Mouse (Mus musculus): ENCODE results near the gene Cyp2b23.
"Not testable (repeated sequence)": the region's sequence is repeated elsewhere in the genome, so short reads cannot be mapped to it uniquely, and the experiment has no call there.

The Cyp2b23 gene

DNA sequence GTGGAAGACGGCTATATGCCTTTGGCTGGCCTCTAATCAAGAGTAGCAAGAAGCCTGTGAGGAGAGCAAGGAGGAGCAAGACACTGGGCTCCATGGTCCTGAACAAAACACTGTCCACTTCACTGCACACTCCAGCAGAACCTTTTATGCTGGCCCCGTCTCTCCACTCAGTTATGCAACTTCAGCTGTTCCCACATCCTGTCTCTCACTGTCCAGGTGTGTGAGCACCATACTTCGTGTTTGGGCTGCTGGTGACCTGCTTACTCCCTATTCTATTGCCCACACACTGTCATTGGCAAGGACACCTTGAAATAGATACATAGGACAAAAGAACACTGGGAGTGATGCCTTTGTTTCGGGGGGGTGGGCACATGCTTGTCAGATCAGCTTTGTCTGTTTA, at the start of gene Cyp2b23:
Gene Cyp2b23, minus strand, starts transcription at position 101 of the 400 bp plus-strand sequence.
- DNase-seq (ENCODE audit: low spot score in 2 of 2) = no peak

DNA sequence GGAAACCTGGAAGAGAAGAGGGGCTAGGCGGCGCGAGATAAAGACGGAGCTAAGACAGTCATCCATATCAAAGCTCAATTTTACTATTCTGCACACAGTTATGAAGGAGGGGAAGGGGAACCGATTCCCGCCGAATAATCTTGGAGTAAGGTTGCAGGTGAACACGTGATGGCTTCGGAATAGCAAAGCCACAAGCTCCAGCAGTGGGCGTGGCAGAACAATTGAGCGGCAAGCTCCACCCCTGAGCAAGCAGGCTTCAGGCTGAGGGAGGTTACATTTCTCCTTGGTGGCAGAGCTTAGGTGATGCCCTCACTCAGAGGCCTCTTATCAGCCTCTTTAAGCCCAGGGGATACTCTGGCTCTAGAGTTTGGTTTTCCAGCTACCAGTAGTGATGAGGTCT, 24.8 kb upstream of the Cyp2b23 start:
- DNase-seq (ENCODE audit: low spot score in 2 of 2) = no peak

DNA sequence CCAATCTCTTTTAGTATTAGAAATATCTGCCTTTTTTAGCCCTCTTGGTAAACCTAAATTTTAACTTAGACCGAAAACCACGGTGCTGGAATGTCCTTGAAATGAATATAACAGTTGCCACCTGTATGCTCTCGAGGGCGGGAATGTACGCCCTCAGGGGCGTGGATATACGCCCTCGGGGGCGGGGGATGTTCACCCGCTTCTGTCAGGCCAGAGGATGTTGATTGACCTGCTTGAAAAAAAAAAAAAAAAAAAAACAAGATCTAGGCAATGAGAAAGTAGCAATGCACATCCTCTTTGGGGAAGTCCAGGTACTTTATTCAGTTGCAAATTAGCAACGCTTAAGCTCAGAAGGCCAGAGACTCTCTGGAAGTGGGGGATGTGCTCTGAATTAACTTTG, 20.8 kb upstream of the Cyp2b23 start:
- no peak for DNase-seq (ENCODE audit: low spot score in 2 of 2)

DNA sequence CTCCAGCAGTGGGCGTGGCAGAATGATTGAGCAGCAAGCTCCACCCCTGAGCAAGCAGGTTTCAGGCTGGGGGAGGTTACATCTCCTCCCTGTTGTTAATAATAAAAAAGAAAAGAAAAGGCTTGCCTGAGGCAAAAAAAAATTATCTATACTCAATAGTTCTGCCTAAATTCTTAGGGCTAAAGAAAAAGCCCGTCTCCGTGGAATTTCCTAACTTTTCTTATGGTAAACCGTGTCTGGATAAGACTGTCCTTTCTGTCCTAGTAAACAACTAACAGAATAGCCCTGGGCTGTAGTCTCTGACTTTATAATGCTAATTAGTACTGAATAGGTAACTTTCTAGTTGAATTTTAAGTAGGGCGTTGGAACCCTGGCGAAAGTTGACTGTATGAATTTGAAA, 20.0 kb upstream of the Cyp2b23 start:
- not testable (repeated sequence) for DNase-seq (ENCODE audit: low spot score in 2 of 2)

DNA sequence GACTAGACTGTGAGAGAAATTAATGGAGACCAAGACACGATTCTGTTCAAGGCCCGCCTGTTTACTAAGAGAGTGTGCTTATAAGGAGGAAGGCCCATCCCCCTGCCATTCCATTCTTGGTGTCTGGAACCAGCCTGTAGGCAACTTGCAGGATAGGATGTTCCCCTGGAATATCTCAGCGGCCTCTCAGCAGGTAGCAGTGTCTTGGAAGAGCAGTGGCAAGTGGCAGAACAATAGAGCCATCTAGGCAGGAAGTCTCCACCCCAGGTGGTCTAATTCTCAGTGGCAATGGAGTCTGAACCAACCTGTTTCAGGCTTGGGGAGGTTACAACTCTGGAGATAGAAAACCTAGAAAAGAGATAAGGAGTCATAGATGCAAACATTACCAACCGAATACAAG, 13.9 kb upstream of the Cyp2b23 start:
- no peak for DNase-seq (ENCODE audit: low spot score in 2 of 2)

DNA sequence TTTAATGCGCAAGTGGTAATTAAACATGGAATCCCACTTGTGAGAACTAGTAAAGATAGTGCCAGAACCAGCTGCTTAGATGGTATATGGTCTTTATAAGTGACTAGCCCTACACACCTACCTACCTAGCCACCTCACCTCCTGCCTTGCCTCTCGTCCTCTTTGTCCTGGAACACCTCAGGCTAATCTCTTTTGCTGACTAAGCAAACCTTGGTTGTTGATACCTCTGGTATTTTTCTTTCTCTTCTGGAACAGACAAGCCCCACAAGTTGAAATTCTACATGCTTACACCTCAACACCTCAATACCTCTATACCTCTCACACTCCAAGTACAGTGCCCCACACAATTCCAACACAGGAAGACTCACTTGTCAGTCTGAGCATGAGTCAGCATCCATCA, 524 bp downstream of the Cyp2b23 start:
- no peak for DNase-seq (ENCODE audit: low spot score in 2 of 2)

DNA sequence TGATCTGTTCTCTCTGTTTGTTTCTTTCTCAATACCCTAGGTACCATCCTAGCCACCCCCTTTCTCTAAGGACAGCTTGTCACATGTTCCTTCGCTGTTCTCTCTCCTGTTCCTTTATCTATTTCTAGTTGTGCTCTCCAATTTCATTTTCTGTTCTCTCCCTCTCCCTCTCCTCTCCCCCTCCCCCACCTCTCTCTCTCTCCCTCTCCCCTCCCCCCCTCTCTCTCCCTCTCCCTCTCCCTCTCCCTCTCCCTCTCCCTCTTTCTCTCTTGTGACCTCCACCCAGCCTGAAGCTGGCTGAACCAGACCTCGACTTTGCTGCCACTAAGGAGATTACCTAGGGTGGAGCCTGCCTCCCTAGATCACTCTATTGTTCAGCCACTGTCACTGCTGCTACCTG, 18.8 kb downstream of the Cyp2b23 start:
- not testable (repeated sequence) for DNase-seq (ENCODE audit: low spot score in 2 of 2)

DNA sequence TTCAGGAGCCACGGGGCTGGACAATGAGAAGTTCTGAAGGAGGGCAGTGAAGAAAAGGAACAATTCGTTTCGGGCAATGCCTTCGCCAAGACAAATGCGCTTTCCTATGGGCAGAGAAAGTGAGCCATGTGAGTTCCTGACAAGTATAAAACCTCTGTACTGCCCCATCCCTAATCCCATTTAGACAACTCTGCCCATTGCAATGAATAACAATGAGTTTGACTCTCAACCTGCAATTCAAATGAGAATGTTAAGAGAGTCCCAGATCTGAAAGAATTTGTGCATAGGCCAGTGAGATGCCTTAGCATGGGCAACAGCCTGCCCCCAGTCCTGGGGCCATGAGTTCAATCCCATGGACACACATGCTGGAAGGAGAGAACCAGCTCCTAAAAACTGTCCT, 20.2 kb downstream of the Cyp2b23 start:
- DNase-seq (ENCODE audit: low spot score in 2 of 2) = no peak

DNA sequence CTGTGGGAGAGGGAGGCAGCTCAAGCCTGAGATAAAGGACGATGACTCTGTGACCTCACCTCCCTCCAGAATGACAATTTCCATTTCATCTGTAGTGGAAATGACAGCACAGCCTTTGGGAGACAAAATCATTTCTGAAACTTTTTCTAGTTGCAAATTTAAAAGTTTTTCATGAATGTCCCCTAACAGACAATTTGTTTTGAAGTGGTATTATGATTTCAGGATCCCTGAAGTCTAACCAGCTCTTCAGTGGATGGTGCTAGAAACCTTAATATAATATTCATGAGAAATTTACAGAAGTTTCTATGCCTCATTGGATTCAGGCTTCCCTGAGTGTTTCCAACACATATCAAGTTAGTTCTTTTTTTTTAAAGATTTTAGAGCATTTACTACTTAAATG, 67.9 kb downstream of the Cyp2b23 start, which contains the start of gene Vmn1r185:
Gene Vmn1r185, minus strand, starts transcription at position 101 of the 400 bp plus-strand sequence.
- DNase-seq (ENCODE audit: low spot score in 2 of 2) = not testable (repeated sequence)
